Mouse (Mus musculus): ENCODE results near the gene Sec24c.

Sec24c gene

DNA sequence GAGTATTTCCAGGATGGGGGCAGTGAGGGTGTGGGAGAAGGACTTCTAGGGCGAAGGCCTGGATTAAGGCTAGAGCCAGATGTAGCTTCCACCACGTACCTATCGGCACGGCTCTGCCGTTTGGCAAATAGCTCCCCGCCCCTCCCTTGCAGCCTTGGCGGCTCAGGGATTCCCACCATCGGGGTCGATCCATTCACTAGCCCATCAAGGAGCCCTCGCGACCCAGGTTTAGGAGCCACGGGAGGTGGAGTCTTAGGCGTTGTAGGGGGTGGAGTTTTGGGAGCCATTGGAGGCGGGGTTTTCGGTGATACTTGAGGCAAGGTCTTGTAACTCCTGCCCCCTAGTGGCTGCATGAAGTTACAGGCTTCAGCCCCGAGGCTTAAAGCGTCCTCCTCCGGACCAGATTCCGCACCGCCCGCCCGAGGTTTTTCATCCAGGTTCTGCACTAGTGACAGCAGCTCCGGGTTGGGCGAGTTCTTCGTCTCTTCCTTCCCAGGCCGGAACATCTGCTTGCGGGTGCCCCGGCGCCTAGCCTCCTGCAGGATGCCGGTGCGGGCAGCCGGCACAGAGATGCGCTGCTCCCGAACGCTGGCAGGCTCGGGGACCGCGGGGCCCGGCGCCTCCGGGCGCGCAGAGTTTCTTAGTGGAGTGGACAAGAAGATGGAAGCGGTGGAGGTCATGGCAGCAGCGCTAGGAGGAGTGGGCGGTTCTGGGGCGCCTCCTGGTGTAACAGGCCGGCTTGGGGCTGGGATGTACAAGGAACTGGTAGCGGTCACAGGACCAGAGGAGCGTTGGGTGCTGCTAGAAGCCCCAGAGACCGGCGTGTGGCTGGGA lies 13.1 kb upstream of the Sec24c start:
- DNase-seq, result peak; percentile 92

DNA sequence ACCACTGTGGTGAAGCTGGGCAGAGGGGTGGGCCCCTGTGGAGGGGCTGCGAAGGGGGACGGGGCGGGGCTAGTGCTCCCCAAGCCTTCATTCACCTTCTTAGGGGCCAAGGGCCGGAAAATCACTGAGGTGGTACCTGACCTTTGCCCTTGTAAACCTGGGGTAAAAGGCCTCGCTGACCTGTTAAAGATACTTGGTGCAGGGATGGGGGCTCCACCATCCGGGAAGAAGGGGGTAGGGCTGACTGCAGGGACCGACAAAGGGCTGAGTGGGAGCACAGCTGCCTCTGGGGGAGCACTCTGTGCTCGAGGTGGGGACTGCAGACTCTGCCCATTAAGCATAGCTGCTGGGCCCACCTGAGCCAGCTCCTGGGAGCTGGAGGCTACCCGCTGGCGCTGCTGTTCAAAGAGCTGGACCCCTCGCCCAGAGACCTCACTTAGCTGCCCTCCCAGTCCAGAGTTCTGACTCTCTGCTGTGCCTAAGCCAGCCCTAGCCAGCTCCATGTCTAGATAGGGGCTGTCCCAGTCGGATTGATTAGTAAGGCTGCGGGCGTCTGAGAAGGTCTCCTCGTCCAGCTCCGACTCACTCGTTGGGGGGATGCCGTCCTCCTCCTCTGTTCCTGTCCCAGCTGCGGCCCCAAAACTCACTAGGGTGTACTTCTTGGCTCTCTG lies 12.3 kb upstream of the Sec24c start:
- peak; percentile 11 for DNase-seq

DNA sequence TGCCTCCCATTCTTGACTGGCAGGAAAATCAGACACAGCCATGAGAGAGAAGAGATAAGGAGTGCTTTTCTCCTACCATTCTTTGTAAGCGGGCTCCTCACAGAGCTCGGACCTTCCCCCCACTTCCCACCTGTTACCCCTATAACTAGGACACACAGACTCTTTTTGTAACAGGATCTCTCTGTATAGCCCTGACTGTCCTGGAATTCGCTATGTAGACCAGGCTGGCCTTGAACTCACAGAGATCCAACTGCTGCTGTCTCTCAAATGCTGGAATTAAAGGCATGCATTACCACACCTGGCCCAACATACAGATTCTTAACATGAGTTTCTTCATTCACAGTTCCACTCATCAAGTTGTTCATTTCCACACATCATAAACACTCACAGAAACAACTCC lies 11.4 kb upstream of the Sec24c start:
- no peak for DNase-seq

DNA sequence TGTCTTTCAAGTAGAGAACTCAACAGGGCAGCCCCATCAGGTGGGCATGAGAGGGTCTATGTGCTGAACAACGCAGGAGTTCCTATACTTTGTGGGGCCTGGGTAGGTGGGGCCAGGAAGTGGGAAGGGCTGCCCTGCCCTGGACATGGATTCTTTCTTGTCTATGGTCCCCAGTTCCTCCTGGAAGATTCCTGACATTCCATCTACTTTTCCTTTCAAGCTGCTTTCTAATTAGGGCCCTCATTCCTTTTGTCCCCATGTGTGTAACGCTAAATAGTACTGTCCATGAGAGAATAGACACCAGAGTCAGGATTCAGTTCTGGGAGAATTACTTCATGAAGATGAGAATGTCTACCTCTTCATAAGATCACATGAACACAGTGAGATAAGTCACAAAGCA lies 10.5 kb upstream of the Sec24c start:
- DNase-seq, result no peak

DNA sequence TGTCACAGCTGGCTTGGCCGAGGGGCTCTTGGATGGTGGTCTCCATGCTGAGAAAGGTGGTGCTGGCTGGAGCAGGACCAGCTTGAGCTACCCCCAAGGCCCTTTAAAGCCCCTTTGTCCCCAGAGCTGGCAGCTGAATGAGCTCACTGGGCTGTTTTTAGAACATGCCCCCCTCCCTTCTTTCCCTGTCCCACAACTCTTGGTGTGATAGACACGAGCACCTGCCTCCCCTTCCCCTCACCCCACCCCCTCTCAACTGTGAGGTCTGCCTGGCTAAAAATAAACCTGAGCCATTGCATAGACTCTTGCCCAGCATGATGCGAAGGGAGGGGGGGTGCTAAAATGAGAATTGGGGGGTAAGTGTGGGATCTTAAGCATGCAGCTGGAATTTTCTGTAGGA lies 9.7 kb upstream of the Sec24c start:
- DNase-seq, result no peak

DNA sequence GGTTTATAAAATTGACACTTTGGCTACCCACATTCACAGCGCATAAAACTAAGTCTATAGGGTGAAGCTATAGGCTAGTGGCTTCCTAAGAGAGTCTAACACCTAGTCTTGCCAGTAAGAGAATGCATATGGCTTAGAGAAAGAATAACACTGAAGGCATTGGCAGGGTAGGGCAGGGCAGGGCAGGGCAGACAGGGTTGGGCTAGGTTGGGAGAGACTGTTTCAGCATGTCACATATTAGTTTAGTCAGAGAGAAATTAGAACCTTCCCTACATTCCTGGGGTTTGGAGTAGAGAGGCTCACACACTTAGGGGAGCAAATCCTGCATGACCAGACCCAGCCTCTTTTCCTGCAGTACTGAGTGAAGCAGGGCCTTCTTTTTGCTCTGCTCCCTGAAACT lies 6.6 kb upstream of the Sec24c start:
- no peak for DNase-seq

DNA sequence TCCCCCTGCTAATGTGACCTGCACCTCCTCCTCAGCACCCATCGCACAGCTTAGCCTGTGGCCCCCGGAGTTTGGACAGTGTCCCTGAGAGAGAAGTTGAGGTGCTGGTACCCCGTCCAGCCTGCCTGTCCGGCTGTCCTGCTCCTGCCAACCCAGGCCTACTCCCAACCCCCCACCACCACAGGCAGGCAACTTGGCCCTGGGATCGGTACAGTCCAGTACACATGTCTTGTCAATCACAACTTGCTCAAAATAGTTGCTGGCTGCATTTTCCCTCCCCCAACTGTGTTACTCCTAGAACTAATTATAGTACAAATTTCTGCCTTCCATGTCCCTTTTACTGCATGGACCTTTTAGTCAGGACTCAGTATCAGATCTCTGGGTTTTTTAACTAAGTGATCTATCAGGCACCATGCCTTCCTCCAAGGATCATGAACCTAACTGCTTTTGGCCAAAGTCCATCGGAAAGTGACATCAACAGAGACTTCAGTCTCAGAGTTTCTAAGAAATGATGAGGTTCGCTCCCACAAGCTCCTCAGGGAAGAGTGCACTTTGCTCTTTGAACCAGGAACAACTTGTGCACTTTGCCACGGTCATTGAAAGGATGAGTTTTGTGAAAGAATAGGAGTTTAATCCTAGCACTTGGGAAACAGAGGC lies 5.8 kb upstream of the Sec24c start, which contains the start of gene Synpo2l:
Synpo2l (minus strand) TSS at position 201 of the 657 bp plus-strand sequence.
- DNase-seq, result no peak

DNA sequence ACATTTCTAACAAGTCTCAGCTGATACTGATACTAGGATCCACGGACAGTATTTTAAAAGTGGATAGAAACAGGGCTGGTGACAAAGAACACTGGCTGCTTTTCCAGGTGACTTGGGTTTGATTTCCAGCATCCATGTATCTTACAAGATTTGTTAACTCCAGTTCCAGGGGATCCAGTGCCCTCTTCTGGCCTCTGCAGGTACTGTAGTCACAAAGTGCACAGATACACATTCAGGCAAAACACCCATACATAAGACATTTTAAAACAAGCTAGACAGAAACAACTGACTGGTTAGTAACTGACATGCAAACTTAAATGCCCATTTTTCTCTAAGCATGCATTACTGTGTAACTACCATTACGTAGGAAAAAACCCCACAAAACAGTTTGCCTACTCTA lies 1.1 kb upstream of the Sec24c start:
- peak; percentile 38 for DNase-seq

DNA sequence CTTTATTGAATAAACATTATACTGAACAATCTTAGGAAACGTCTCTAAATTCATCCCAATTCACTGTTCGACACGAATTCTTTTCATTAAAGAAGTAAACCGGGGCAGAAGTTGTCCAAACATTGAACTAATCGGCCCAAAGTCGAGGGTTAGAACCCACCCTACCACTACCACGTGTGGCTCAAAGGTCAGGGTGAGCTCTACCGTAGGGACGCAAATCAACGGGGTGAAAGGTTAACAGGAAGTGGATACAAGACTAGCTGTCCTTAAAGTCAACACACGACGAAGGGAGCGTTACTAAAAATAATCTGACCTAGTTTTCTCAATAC lies 409 bp upstream of the Sec24c start:
- DNase-seq, result peak; percentile 36

DNA sequence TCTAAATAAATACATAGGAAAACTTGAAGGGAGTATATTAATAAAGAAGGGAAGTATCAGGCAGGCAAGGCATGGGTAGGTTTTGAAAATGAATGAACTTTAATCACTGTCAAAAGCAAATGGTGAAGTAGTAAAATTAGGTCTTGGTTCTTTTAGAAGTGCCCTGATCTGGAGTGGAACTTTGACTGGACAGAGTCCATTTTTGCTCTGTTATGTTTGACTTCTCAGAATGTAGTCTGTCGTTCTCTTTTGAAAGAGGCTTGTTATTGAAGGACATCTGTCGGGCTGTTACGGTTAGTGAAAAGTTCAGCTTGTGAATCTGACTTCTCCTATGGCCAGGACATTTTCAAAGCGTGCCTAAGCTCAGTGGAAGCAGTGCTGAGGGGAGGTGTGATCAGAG lies 3.8 kb downstream of the Sec24c start:
- no peak for DNase-seq

DNA sequence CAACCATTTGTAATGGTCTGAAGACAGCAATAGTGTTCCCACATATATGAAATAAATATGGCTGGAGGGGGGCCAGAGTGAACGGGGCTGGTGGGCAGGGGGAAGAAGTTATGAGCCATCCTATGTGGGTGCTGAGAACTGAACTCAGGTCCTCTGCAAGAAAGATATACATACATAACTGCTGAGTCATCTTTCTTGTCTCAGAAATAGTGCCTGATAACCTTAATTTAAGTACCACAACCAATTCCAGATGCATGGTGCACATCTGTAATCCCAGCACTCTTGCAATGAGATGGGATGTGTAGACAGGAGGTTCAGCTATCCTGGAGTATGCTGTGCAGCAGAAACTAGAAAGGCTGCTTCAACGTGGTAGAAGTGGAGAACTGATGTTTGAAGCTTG lies 7.6 kb downstream of the Sec24c start:
- no peak for DNase-seq

DNA sequence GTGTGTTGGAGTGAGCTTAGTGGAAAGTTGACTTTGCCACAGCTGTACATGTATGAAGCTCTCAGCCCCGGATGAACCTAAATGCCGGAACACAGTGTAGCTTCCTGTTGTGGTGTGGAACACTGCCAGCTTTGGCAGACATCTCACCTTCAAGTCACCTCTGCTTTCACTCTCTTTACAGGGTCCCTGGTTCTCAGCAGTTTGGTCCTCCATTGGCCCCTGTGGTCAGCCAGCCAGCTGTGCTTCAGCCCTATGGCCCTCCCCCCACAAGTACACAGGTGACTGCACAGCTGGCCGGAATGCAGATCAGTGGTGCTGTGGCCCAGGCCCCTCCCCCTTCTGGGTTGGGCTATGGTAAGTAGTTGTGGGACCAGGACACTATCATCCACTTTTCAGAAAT lies 8.4 kb downstream of the Sec24c start:
- peak; percentile 78 for DNase-seq

DNA sequence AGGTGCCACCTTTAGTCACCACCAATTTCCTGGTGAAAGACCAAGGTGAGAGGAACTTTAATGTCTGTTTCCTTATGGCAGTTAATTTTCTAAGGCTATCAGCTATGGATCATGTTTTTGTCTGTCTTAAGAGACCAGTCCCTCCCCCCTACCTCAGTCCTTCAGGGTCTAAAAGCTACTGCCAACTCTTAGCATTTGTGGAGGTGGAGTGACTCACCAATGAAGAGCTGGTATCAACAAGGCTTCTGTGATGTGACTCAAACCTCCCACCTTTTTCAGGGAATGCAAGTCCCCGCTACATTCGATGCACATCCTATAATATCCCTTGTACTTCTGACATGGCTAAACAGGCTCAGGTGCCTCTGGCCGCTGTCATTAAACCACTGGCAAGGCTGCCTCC lies 12.5 kb downstream of the Sec24c start:
- DNase-seq, result no peak

DNA sequence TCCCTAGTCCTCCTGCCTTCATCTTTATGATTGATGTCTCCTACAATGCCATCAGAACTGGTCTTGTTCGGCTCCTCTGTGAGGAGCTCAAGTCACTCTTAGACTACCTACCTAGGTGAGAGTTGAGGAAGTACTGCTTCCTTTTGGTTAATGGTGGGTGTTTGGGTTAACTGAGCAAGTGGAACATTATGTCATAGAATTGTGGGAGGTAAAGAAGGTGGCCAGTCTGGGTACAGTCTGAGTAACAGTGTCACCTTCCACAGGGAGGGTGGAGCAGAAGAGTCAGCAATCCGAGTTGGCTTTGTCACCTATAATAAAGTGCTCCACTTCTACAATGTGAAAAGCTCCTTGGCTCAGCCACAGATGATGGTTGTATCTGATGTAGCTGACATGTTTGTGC lies 14.9 kb downstream of the Sec24c start:
- DNase-seq, result no peak

DNA sequence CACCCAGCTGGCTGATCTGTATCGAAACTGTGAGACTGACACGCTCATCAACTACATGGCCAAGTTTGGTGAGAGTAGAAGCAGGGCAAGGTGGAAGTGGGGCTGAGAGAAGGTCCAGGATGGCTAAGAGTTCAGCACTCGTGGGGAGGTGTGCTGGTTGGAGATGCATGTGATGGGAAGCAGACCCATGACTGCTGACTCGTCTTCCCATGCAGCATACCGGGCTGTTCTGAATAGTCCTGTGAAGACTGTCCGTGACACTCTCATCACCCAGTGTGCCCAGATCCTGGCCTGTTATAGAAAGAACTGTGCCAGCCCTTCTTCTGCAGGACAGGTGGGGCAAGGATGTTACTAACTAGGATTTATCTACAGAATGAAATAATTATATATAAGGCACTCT lies 17.7 kb downstream of the Sec24c start:
- no peak for DNase-seq

DNA sequence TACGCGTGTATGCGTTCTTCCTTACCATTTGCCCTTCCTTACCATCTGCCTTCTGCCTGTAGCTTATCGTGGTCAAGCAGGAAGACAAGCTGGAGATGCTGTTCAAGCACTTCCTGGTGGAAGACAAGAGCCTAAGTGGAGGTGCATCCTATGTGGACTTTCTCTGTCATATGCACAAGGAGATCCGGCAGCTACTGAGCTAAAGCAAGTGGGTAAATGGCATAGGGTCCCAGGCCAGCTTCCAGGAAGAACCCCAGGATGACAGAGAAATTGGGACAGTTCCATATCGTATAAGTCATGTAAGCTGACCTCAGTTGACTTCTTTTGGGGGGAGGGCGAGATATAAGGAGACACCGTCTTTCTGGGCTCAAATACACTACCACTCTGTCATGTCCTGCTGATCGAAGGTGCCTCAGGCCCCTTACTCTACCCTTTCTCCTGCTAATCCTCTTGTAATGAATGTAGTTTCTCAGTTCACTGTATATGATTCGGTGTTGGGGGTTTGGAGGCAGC lies 19.5 kb downstream of the Sec24c start:
- no peak for DNase-seq

DNA sequence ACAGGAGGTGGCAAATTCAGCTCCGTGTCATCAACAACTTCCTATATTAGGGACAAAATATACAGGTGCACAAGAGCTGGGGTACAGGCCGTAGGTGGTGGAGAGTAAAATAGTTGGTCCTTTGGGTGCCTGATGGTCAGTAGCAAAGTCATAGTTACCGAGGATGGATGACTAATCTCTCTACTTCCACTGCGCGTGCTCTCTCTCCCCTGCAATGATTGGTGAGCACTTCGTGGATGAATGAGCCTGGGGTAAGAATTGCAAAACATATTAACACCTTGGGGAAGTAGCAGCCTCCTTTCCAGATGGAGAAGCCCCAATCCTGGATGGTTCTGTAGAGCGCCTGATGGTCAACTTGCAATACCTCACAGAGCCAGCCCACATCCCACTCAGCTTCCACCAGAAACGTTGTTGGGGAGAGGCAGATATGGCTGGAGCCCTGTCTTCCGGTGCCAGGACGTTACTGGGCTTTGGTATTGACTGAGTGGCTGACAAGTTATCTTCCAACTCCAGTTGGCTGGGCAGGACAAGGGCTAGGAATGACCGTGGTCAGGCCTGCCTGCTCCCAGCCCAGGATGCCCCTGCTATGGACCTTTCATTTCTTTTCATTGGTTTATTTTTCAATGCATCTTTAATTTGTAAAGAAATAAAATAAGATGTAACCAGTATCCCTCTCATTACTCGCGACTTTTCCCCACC lies 20.2 kb downstream of the Sec24c start:
- peak; percentile 14 for DNase-seq

DNA sequence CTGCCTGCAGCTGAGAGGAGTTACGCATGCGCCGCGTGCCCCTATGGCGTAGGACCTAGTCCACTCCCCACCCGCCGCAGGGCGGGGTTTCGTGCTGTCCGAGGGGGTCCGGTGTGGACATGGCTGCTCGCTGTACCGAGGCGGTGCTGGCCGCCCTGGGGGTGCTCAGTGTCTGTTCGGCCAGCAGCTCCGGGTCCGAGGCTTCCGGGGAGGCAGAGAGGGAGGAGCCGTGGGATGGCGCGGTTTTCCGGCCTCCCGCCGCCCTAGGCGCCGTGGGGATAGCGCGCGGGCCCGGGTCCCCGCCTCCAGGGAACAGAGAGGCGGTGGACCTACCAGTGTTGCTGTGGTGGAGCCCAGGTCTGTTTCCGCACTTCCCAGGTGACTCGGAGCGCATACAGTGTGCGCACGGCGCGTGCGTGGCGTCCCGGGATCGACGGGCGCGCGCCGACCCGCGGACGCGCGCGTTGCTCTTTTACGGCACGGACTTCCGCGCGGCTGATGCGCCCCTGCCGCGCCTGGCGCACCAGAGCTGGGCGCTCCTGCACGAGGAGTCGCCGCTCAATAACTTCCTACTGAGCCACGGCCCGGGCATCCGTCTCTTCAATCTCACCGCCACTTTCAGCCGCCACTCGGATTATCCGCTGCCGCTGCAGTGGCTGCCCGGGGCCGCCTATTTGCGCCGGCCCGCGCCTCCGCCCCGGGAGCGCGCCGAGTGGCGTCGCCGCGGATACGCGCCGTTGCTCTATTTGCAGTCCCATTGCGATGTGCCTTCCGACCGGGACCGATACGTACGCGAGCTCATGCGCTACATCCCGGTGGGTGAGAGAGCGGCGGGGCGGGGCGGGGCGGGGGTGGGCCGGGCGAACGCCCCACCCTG lies 21.0 kb downstream of the Sec24c start, which contains the start of gene Fut11:
Fut11 (plus strand) TSS at position 85 of the 877 bp plus-strand sequence.
- peak; percentile 80 for DNase-seq

DNA sequence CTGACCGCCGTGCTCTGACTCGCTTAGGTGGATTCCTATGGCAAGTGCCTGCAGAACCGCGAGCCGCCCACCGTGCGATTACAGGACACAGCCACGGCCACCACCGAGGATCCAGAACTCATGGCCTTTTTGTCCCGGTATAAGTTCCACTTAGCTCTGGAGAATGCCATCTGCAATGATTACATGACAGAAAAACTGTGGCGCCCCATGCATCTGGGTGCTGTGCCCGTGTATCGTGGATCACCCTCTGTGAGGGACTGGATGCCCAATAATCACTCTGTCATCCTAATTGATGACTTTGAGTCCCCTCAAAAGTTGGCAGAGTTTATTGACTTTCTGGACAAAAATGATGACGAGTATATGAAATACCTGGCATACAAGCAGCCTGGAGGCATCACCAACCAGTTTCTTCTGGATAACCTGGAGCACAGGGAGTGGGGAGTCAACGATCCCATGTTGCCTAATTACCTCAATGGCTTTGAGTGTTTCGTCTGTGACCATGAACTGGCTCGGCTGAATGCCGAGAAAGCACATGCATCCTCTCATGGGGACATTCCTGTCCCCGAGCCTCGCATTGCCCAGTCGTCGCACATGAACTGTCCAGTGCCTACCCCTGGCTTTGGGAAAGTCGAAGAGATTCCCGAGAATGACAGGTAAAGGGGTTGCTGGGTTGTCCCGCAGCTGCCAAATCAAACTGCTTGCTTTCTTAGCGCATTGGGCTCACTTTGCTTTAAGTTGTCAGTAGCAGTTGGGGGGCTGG lies 21.8 kb downstream of the Sec24c start:
- no peak for DNase-seq

DNA sequence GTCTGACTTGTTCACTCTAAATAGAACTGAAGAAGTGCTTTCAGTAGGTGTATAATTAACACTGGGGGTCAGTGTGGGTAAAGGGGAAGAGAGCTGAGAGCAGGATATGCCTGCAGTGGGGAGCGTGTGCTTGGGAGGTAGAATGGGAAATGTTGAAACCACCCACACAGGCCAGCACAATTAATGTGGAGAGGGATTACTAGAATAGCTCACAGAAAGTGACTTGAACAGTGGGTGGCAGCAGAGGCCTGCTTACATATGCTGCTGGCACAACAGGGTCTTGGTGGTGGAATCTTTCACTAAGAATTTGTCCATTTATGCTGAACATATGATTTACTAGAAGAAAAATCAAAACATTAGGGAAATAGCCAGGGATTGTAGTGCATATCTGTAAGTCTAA lies 22.9 kb downstream of the Sec24c start:
- peak; percentile 52 for DNase-seq

DNA sequence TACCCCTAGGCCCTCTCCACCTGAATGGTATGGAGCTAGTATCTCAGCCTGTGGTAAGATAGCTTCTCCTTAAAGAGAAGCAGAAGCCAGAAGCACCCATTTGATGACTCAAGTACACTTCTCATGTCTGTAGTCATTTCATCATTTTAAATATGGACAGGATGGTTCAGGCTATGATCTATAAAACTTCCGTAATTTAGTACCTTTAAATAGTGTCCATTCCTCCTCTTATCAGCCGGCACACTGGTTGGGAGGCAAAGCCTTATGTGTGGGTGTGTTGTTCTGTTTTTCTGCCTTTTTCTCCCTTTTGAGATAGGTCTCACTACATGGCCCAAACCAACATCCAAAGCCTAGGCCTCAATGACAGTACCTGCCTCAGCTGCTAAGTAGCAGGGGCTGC lies 24.4 kb downstream of the Sec24c start:
- no peak for DNase-seq
